Mouse (Mus musculus) kidney, embryonic 14.5 days (tissue): ENCODE measurements at regions not wholly inside any gene's neighbourhood (a gene's known extent, or its start where the extent isn't known, plus 50 kb on each side); places are given as distances from the start of the nearest gene placed in this dataset.
A peak's percentile ranks its signal among the peaks of the same experiment; 100 is the strongest.
"Not testable (repeated sequence)": the region's sequence is repeated elsewhere in the genome, so short reads cannot be mapped to it uniquely, and the experiment has no call there.

Experiments
- ATAC-seq: fragments of 200-750 bp; cut with Nextera tagmentation; 2 replicates; pipeline ENCODE4 v1.8.0; 2017; ENCODE audit warnings: moderate number of reproducible peaks, mild to moderate bottlenecking, moderate TSS enrichment, moderate library complexity; ENCODE audit not compliant: low FRiP score, low TSS enrichment
- H3K27ac ChIP-seq: fragments of 300-500 bp; sonication (generic); 2 replicates; pipeline ENCODE4 v1.5.1; 2014; ENCODE audit warnings: low read depth, mild to moderate bottlenecking, low read length, moderate library complexity, mixed read lengths
- H3K27me3 ChIP-seq: fragments of 300-500 bp; sonication (generic); 2 replicates; pipeline ENCODE4 v1.6.1; 2014; ENCODE audit warnings: mild to moderate bottlenecking, low read length; ENCODE audit not compliant: control insufficient read depth, insufficient read depth
- H3K36me3 ChIP-seq: fragments of 300-500 bp; sonication (generic); 2 replicates; pipeline ENCODE4 v1.6.1; 2014; ENCODE audit warnings: low read length, mixed read lengths; ENCODE audit not compliant: control insufficient read depth, insufficient read depth
- H3K4me1 ChIP-seq: fragments of 300-500 bp; sonication (generic); 2 replicates; pipeline ENCODE4 v1.6.1; 2014; ENCODE audit warnings: low read length, mixed read lengths; ENCODE audit not compliant: control insufficient read depth, insufficient read depth
- H3K4me2 ChIP-seq: fragments of 300-500 bp; sonication (generic); replicated peaks from 2 replicates; pipeline ENCODE4 v1.6.1; 2014; ENCODE audit warnings: low read depth, mild to moderate bottlenecking, low read length
- H3K4me3 ChIP-seq: fragments of 300-500 bp; sonication (generic); 2 replicates; pipeline ENCODE4 v1.5.1; 2014; ENCODE audit warnings: mild to moderate bottlenecking, low read length
- H3K9ac ChIP-seq: fragments of 300-500 bp; sonication (generic); 2 replicates; pipeline ENCODE4 v1.6.1; 2014; ENCODE audit warnings: low read depth, mild to moderate bottlenecking, low read length, moderate library complexity
- H3K9me3 ChIP-seq: fragments of 300-500 bp; sonication (generic); 2 replicates; pipeline ENCODE4 v1.6.1; 2016; ENCODE audit warnings: low read length; ENCODE audit not compliant: control insufficient read depth
- WGBS: fragments of 180-500 bp; shearing (Covaris S2); extraction: QIAGEN DNeasy Blood & Tissue Kit; methylation state at CpG from one replicate; pipeline ENCODE4 v1.1.7; 2014; 5-methylcytosine and 5-hydroxymethylcytosine counted together

DNA sequence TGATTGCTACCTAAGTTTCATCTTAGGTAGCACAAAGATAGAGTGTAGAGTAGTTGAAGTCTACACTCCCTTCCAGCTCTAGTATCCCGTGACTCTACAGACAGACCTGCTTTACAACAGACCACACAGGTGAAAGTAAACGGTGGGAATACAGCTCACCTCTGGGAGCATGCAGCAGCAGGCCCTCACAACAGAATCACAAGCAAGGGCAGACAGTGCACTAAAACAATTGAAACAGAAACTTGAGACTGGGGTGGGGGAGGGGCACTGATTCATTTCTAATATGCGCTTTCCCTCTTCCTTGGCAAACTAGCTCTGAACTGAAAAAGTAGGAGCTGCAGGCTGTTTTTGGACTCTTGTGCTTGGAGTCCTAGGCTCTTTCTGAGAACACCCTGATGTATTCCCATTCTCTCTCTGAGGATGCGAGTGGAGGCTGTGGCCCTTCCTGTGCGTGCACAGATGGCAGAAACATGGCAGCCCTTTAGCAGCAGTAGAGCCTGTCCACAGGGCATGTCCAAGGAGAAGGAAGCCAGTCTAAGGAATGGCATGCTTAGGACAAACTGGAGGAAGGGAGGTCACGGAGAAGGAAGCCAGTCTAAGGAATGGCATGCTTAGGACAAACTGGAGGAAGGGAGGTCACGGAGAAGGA lies 152.5 kb upstream of the Unc93a2 start:
- Histone ChIP-seq H3K27ac (peak overlapping the region; percentile 42; the same call in 1 of the 2 replicates), H3K36me3 (no peaks in the 10 kb centered on the region), H3K4me1 (peaks cover 7% of the 10 kb centered on the region), H3K9me3 (0 out of 2 replicates have a peak, but pooled peaks cover 2% of the 10 kb centered on the region), H3K4me2 (no peak overlapping the region), H3K9ac (no peak overlapping the region), H3K4me3 (no peak overlapping the region), H3K27me3 (no peaks in the 10 kb centered on the region)
- WGBS, result 50% methylated on average over 7 of the region's 7 CpGs
- ATAC-seq, result no peak

DNA sequence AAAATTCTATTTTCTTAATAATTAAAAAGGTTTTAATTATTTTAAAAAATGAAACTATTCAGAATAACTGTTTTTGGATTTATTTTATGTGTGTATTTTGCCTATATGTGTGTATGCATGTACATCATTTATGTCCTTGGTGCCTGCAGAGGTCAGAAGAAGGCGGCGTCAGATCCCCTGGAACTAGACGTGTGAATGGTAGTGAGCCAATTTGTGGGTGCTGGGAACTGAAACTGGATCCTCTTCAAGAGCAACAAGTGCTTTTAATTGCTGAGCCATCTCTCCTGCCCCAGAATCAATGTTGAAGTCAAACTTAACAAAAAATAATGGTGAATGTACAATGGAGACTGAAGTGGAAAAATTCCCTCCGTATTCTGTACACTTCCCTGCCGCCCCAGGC lies 151.9 kb upstream of the Unc93a2 start:
- Histone ChIP-seq H3K4me3 (no peak overlapping the region), H3K27me3 (no peaks in the 10 kb centered on the region), H3K4me2 (no peak overlapping the region), H3K9ac (no peak overlapping the region), H3K27ac (no peak overlapping the region), H3K9me3 (0 out of 2 replicates have a peak, but pooled peaks cover 2% of the 10 kb centered on the region), H3K36me3 (no peaks in the 10 kb centered on the region), H3K4me1 (peaks cover 7% of the 10 kb centered on the region)
- no peak for ATAC-seq
- WGBS, result 78% methylated on average over 5 of the region's 5 CpGs

- Histone ChIP-seq H3K27me3 (no peaks in the 10 kb centered on the region), H3K27ac (no peak overlapping the region), H3K4me1 (peaks cover 7% of the 10 kb centered on the region), H3K9me3 (no peaks in the 10 kb centered on the region), H3K4me3 (no peak overlapping the region), H3K9ac (no peak overlapping the region), H3K4me2 (no peak overlapping the region), H3K36me3 (no peaks in the 10 kb centered on the region)
- 79% methylated on average over 6 of the region's 6 CpGs for WGBS
- ATAC-seq, result no peak
Measured at GRCm38 (mm10) chr17:7534386-7535059, 149.3 kb upstream of the Unc93a2 start.

- Histone ChIP-seq H3K36me3 (no peaks in the 10 kb centered on the region), H3K4me1 (peaks cover 7% of the 10 kb centered on the region), H3K4me3 (no peak overlapping the region), H3K9me3 (no peaks in the 10 kb centered on the region), H3K27me3 (no peaks in the 10 kb centered on the region), H3K9ac (no peak overlapping the region), H3K27ac (no peak overlapping the region), H3K4me2 (no peak overlapping the region)
- 53% methylated on average over 2 of the region's 2 CpGs for whole genome bisulfite sequencing
- ATAC-seq, result no peak
Measured at GRCm38 (mm10) chr17:7533552-7533951, 148.3 kb upstream of the Unc93a2 start.

- H3K27ac ChIP-seq, result no peak overlapping the region
- no peaks in the 10 kb centered on the region for H3K9me3 ChIP-seq
- peaks cover 3% of the 10 kb centered on the region for H3K4me1 ChIP-seq
- no peaks in the 10 kb centered on the region for H3K27me3 ChIP-seq
- H3K4me2 ChIP-seq, result no peak overlapping the region
- ATAC-seq, result no peak
- 80% methylated on average over 3 of the region's 3 CpGs for WGBS
- H3K36me3 ChIP-seq, result no peaks in the 10 kb centered on the region
- no peak overlapping the region for H3K4me3 ChIP-seq
- H3K9ac ChIP-seq, result no peak overlapping the region
Measured at GRCm38 (mm10) chr17:7532618-7533017, 147.4 kb upstream of the Unc93a2 start.

- Histone ChIP-seq H3K36me3 (no peaks in the 10 kb centered on the region), H3K4me1 (no peaks in the 10 kb centered on the region), H3K4me2 (no peak overlapping the region), H3K9me3 (no peaks in the 10 kb centered on the region), H3K27me3 (no peaks in the 10 kb centered on the region), H3K4me3 (no peak overlapping the region), H3K27ac (no peak overlapping the region), H3K9ac (no peak overlapping the region)
- ATAC-seq, result no peak
- 75% methylated on average over 5 of the region's 5 CpGs for WGBS
Measured at GRCm38 (mm10) chr17:7529304-7529703, 144.0 kb upstream of the Unc93a2 start.

DNA sequence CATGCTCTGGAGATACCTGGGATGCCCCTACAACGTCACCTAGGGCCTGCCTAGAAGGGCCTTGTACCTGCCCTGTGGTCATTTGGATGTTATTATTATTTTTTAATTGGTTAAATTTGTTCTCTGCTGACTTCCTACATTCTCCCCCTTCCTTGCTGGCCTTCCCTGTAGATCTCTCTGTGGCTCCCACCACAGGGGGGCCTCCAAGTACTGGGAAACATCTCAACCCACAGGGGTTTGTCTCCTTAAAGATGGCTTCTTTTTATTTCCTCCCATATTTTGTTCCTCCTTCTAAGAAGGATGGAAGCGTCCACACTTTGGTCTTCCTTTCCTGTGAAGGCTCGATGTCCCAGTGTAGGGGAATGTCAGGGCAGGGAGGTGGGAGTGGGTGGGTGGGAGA lies 142.4 kb upstream of the Unc93a2 start:
- no peaks in the 10 kb centered on the region for H3K4me1 ChIP-seq
- no peak overlapping the region for H3K4me2 ChIP-seq
- H3K9me3 ChIP-seq, result no peaks in the 10 kb centered on the region
- no peak overlapping the region for H3K4me3 ChIP-seq
- no peak overlapping the region for H3K27ac ChIP-seq
- H3K9ac ChIP-seq, result no peak overlapping the region
- no peaks in the 10 kb centered on the region for H3K36me3 ChIP-seq
- no peaks in the 10 kb centered on the region for H3K27me3 ChIP-seq
- ATAC-seq, result no peak
- 73% methylated on average over 3 of the region's 3 CpGs for WGBS

DNA sequence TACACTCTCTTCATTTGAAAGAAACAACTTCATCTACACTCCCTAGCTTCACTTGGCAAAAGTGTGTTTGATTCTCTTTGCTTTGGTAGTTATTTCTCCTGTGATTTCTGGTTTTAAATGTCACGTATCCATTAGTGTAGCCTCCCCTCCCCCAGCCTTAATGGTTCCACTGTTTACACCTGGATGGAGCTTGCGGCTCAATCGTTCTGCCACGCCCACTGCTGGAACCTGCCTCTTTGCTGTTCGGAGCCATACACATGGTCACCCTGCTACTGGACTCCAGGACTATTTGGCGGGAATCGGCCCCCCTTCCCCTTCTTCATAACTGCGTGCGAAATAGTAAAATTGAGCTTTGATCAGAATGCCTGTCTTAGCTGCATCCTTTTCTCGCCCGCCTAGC lies 139.2 kb upstream of the Unc93a2 start:
- ATAC-seq, H3K36me3 ChIP-seq: not testable (repeated sequence)
- 81% methylated on average over 11 of the region's 11 CpGs for WGBS

DNA sequence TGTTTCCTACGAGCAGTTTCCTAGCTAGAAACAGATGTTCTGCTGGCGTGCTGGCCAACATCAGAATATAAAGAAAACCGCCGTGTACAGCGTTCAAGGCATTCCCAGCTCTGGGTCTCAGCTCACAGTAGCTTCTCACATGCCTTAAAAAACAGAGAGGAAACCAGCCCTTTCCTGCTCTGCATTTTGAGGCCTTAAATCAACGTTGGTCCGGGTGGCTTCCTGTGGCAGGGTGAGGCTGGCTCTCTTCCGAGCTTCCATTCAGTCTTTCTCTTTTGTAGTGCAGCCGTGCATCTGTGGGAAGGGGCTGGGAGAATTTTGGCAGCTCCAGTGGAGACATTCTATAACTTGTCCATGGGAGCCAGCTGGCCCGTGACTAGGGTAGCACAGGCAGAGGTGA lies 135.9 kb upstream of the Unc93a2 start:
- H3K9ac ChIP-seq, result no peak overlapping the region
- no peaks in the 10 kb centered on the region for H3K36me3 ChIP-seq
- ATAC-seq, result no peak
- H3K27me3 ChIP-seq, result no peaks in the 10 kb centered on the region
- no peaks in the 10 kb centered on the region for H3K9me3 ChIP-seq
- H3K4me3 ChIP-seq, result no peak overlapping the region
- no peaks in the 10 kb centered on the region for H3K4me1 ChIP-seq
- WGBS, result 59% methylated on average over 10 of the region's 10 CpGs
- H3K27ac ChIP-seq, result peak overlapping the region; percentile 59; the same call in 1 of the 2 replicates
- H3K4me2 ChIP-seq, result no peak overlapping the region

More for the DNA sequence above, 139.2 kb upstream of the Unc93a2 start:
- not testable (repeated sequence) for H3K4me3 ChIP-seq, H3K9ac ChIP-seq, H3K27me3 ChIP-seq, H3K27ac ChIP-seq, H3K9me3 ChIP-seq, H3K4me1 ChIP-seq, H3K4me2 ChIP-seq
